In genomic region chr11:80312565-80312964, GRCm38 (mm10) we compare ENCODE assay signal across 10 mouse cellular contexts. TPM values are rescaled to one million over a fixed set of nuclear protein-coding genes. Genes with fewer than 3 reads are reported as not detected.
DNase-seq lines count a peak whose midpoint lies in the region; ATAC-seq lines count a peak whose summit lies in the region.
"Had no signal": no experiment of that assay in that cellular context is flagged by ENCODE, and none has a peak within 500 bp of the region (broad histone marks: within the 10 kb centered on the region; RNA-seq: fewer than 3 reads in every experiment).

No protein-coding gene starts in this region.

- H3K27ac ChIP-seq in kidney, embryonic 15.5 days, result no peak overlapping the region
- peak overlapping the region; percentile 58 for H3K27ac ChIP-seq in forebrain, embryonic 16.5 days (ENCODE audit: low read length)
- H3K27ac ChIP-seq: intestine, embryonic 15.5 days had no signal

- intact Hi-C loops in left cerebral cortex, postnatal 36 days (cut with DNase I), result no loop called here

- no peak overlapping the region for H3K9ac ChIP-seq in kidney, embryonic 15.5 days
- H3K9ac ChIP-seq in forebrain, embryonic 16.5 days (replicated peaks; ENCODE audit: low read depth, low read length), result no peak overlapping the region
- H3K9ac ChIP-seq: intestine, embryonic 15.5 days had no signal

- H3K36me3 ChIP-seq in kidney, embryonic 15.5 days, result no peaks in the 10 kb centered on the region
- H3K36me3 ChIP-seq in forebrain, embryonic 16.5 days (ENCODE audit: control insufficient read depth, insufficient read depth), result no peaks in the 10 kb centered on the region
- H3K36me3 ChIP-seq: intestine, embryonic 15.5 days had no signal

- H3K27me3 ChIP-seq in kidney, embryonic 15.5 days, result peaks cover 5% of the 10 kb centered on the region; the same call in 1 of the 2 replicates
- H3K27me3 ChIP-seq in forebrain, embryonic 16.5 days (replicated peaks; ENCODE audit: control insufficient read depth, insufficient read depth, low read length), result no peaks in the 10 kb centered on the region
- H3K27me3 ChIP-seq: intestine, embryonic 15.5 days had no signal

- H3K4me2 ChIP-seq in kidney, embryonic 15.5 days, result no peak overlapping the region
- no peak overlapping the region for H3K4me2 ChIP-seq in forebrain, embryonic 16.5 days (ENCODE audit: low read length)
- H3K4me2 ChIP-seq: intestine, embryonic 15.5 days had no signal

- WGBS in kidney, embryonic 15.5 days, result 4% methylated on average over 6 of the region's 6 CpGs
- WGBS in forebrain, embryonic 16.5 days, result 18% methylated on average over 6 of the region's 6 CpGs

- 0 out of 2 replicates have a peak, but pooled peaks cover 5% of the 10 kb centered on the region for H3K4me1 ChIP-seq in kidney, embryonic 15.5 days
- peaks cover 38% of the 10 kb centered on the region for H3K4me1 ChIP-seq in forebrain, embryonic 16.5 days (replicated peaks; ENCODE audit: control insufficient read depth, insufficient read depth, low read length)
- H3K4me1 ChIP-seq: intestine, embryonic 15.5 days had no signal

- DNase-seq in kidney, postnatal 10 days, result peak; percentile 72
- DNase-seq in adipocyte (ENCODE audit: low spot score), result peak; percentile 23
- DNase-seq in neural tube, embryonic 10.5 days (ENCODE audit: extremely low spot score, low spot score), result peak; percentile 49
- DNase-seq in ovary, postnatal 10 days (ENCODE audit: low spot score), result no peak
- DNase-seq in left cerebral cortex, postnatal 36 days (ENCODE audit: low spot score in 2 of 2), result no peak
- no peak for DNase-seq in spleen, postnatal 14 days (ENCODE audit: low spot score in 2 of 2)
- DNase-seq: cerebellum, postnatal 25 days had no signal

- no peak for ATAC-seq in kidney, embryonic 15.5 days (replicated peaks; ENCODE audit: low FRiP score)
- ATAC-seq in forebrain, embryonic 16.5 days, result no peak
- ATAC-seq: intestine, embryonic 15.5 days had no signal

- no peaks in the 10 kb centered on the region for H3K9me3 ChIP-seq in kidney, embryonic 15.5 days (replicated peaks)
- H3K9me3 ChIP-seq in forebrain, embryonic 16.5 days (ENCODE audit: control insufficient read depth, low read length), result no peaks in the 10 kb centered on the region
- H3K9me3 ChIP-seq: intestine, embryonic 15.5 days had no signal

- H3K4me3 ChIP-seq in kidney, embryonic 15.5 days (replicated peaks), result no peak overlapping the region
- H3K4me3 ChIP-seq in forebrain, embryonic 16.5 days (replicated peaks; ENCODE audit: low read length), result no peak overlapping the region
- H3K4me3 ChIP-seq: intestine, embryonic 15.5 days had no signal

RNA-seq across cellular contexts. Expression of gene Rhbdl3, which starts 11.9 kb away (rescaled TPM):
- 2.5 and 2.9 TPM in 2 replicates for polyA plus RNA-seq in kidney, embryonic 15.5 days (2015; fragmentation: Nextera tagmentation; extraction: Ambion mirVana)
- polyA plus RNA-seq in forebrain, embryonic 16.5 days (2015; fragmentation: Nextera tagmentation; extraction: Ambion mirVana), result 12.2 and 13.5 TPM in 2 replicates
- 10 to 100 TPM; 19.8 to 29.7 TPM for total RNA-seq in left cerebral cortex, postnatal 36 days (2021)

Comparison
In these comparisons a context has a peak if more than half of its experiments do, and no peak if none do; other contexts are left out.
1. DNase-seq: peak in kidney, postnatal 10 days (single experiment), adipocyte (single experiment) and neural tube, embryonic 10.5 days (single experiment); none in ovary, postnatal 10 days (single experiment), left cerebral cortex, postnatal 36 days (0 of 2) and spleen, postnatal 14 days (0 of 2).